Mouse (Mus musculus) spleen, adult 2 months (tissue): ENCODE measurements around the gene Fzd9.

ENCODE experiments used
- CTCF ChIP-seq: fragments of 200-500 bp; IDR thresholded peaks from 2 replicates; pipeline ENCODE4 v1.5.1; 2011; ENCODE audit warnings: mild to moderate bottlenecking, inconsistent platforms; ENCODE audit not compliant: insufficient read depth, insufficient read length, insufficient replicate concordance; ENCODE audit errors: extremely low read depth
- POLR2A ChIP-seq: fragments of 200-500 bp; IDR thresholded peaks from 2 replicates; pipeline ENCODE4 v1.6.1; 2011; ENCODE audit warnings: low read depth, low read length, inconsistent platforms

DNA sequence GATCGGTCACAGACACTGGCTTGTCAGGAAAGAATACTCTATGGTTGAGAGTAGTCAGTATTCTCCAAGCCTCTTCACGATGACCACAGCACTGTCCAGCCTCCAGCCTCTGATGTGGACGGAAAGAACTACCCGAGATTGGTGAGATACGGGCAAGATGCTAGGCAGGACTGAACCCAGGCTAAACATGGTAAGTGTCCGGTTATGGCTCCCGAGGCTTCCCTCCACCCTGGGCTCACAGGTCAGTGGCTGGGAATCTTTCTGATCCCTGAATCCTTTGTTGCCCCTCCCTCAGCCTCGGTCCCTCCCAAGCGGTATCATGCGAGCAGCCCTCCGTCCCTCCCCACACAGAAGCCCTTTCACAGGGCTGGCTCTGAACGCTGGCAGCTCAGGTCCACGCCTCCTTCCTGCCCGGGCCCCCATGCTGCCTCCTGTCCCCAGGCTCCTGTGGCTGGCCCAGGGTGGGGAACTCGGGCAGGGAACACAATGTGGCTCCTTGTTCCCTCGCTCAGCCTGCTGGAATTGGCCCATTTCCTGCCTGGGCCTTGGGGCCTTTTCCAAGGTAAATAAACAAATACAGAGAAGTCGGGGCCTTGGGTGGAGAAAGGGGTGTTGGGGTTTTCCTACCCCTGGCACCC, 13.0 kb upstream of the Fzd9 start:
- TF ChIP-seq POLR2A = no peak
- TF ChIP-seq CTCF = no peak
